Mouse (Mus musculus): ENCODE data around the gene Dhrs7b.

GRCm38 (mm10) chr11:60878056-60878612 lies 47.7 kb downstream of the Dhrs7b start:
- TF ChIP-seq CTCF (IDR thresholded peaks at IDR 0.05; ENCODE audit: borderline replicate concordance, extremely low read depth, insufficient read depth, insufficient read length) (no peak), POLR2A (IDR thresholded peaks at IDR 0.05; ENCODE audit: borderline replicate concordance, extremely low read depth, insufficient read depth, insufficient read length, poor library complexity, severe bottlenecking) (no peak)

Measured in brain, embryonic 14.5 days (tissue).